Mouse (Mus musculus): Measurements from ENCODE around the gene Slc7a15. TPM values are rescaled to one million over a fixed set of nuclear protein-coding genes. Genes with fewer than 3 reads are reported as not detected.

Slc7a15 gene
- total and polyA plus RNA-seq, 2 experiments from 2014 or later: 0.09 TPM; not detected in 1

DNA sequence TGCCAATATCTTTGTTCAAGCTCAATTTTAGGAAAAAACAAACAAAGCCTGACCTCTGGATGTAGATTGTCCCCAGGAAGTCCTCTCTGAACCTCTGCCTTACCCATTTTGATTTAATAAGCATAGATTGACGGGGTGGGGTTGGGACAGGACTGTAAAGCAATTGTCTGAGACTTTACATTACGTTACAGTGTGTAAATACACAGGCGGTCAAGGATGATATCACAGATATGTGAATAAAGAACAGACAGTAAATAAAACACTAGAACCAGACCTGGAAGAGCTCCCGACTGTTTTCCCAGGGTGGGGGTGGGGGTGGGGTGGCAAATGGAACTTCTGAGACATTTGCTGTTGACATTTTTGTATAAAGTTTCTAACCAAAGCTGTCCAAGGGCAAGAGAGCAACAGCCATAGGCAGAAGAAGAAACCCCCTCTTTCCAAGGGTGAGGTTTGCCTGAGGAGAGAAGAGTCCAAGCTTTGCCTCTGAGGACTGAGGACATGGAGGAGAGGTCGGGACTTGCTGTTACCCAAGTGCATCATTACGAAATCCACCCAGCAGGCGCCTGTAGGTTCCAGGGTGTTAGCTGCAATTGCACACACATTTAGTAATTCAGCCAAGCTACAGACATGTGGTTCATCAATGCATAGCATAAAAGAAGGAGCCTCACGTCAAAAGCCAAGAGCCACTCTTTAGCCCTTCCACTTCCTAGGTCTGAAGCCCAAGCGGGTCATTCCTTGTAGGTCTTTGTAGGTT, 91.7 kb downstream of the Slc7a15 start:
- Histone ChIP-seq H3K36me3 (ENCODE audit: insufficient read depth, low read length) (no peaks in the 10 kb centered on the region), H3K9ac (replicated peaks; ENCODE audit: low read length) (no peak overlapping the region), H3K4me3 (ENCODE audit: low read length) (no peak overlapping the region), H3K27ac (no peak overlapping the region), H3K4me2 (ENCODE audit: low read depth, low read length) (no peak overlapping the region), H3K9me3 (ENCODE audit: low read length) (no peaks in the 10 kb centered on the region), H3K27me3 (ENCODE audit: insufficient read depth, low read length) (no peaks in the 10 kb centered on the region), H3K4me1 (ENCODE audit: insufficient read depth, low read length) (no peaks in the 10 kb centered on the region)
- WGBS: 73% methylated on average over 9 of the region's 9 CpGs
- no peak for DNase-seq (ENCODE audit: low spot score)
- TF ChIP-seq CTCF (IDR thresholded peaks at IDR 0.05; ENCODE audit: low read depth): no peak
- no peak for ATAC-seq

DNA sequence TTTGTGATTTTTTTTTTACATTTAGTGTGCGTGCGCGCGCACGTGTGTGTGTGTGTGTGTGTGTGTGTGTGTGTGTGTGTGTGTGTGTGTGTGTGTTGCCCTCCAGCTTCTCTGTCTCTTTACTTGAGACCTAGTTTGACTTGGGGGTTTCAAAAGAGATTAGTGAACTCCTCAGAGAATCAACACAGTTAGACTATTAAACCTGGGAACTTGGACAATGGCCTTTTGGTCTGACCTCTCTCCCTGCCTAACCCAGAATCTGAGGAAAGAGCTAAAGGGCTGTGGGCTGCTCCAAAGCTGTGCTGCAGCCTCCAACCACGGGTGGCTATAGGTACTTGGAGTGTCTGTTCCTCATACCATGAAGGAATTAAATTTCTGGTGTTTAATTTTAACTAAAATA, 94.7 kb downstream of the Slc7a15 start:
- Histone ChIP-seq H3K27ac (no peak overlapping the region), H3K4me2 (ENCODE audit: low read depth, low read length) (no peak overlapping the region), H3K4me3 (ENCODE audit: low read length) (no peak overlapping the region), H3K27me3 (ENCODE audit: insufficient read depth, low read length) (no peaks in the 10 kb centered on the region), H3K4me1 (ENCODE audit: insufficient read depth, low read length) (0 out of 2 replicates have a peak, but pooled peaks cover 5% of the 10 kb centered on the region), H3K36me3 (ENCODE audit: insufficient read depth, low read length) (no peaks in the 10 kb centered on the region), H3K9me3 (ENCODE audit: low read length) (no peaks in the 10 kb centered on the region), H3K9ac (replicated peaks; ENCODE audit: low read length) (no peak overlapping the region)
- ATAC-seq (no peak), DNase-seq (ENCODE audit: low spot score) (no peak)
- no peak for TF ChIP-seq CTCF (IDR thresholded peaks at IDR 0.05; ENCODE audit: low read depth)
- WGBS: 84% methylated on average over 6 of the region's 6 CpGs

DNA sequence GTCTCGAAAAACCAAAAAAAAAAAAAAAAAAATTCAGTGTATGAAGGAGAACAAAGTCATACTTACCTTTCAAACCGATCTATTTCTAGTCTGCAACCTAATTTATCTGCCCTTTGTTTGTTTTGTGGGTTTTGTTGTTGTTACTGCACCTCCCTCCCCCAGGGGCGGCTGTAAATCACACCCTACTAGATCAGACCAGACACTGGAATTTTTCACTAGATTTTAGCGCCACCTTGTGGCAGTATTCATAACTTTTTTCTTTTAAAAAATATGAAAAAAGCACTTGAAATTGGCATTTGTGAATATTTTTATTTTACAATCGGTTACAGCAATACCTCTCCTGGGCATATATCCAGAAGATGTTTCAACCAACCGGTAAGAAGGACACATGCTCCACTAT, 96.3 kb downstream of the Slc7a15 start:
- ATAC-seq (no peak), DNase-seq (ENCODE audit: low spot score) (peak; percentile 88)
- H3K9ac ChIP-seq (replicated peaks; ENCODE audit: low read length): no peak overlapping the region
- no peak overlapping the region for H3K4me2 ChIP-seq (ENCODE audit: low read depth, low read length)
- no peak overlapping the region for H3K27ac ChIP-seq
- 19% methylated on average over 6 of the region's 6 CpGs for WGBS
- 0 out of 2 replicates have a peak, but pooled peaks cover 5% of the 10 kb centered on the region for H3K4me1 ChIP-seq (ENCODE audit: insufficient read depth, low read length)
- no peaks in the 10 kb centered on the region for H3K9me3 ChIP-seq (ENCODE audit: low read length)
- H3K36me3 ChIP-seq (ENCODE audit: insufficient read depth, low read length): no peaks in the 10 kb centered on the region
- no peak overlapping the region for H3K4me3 ChIP-seq (ENCODE audit: low read length)
- no peaks in the 10 kb centered on the region for H3K27me3 ChIP-seq (ENCODE audit: insufficient read depth, low read length)
- TF ChIP-seq CTCF (IDR thresholded peaks at IDR 0.05; ENCODE audit: low read depth): peak; percentile 63

DNA sequence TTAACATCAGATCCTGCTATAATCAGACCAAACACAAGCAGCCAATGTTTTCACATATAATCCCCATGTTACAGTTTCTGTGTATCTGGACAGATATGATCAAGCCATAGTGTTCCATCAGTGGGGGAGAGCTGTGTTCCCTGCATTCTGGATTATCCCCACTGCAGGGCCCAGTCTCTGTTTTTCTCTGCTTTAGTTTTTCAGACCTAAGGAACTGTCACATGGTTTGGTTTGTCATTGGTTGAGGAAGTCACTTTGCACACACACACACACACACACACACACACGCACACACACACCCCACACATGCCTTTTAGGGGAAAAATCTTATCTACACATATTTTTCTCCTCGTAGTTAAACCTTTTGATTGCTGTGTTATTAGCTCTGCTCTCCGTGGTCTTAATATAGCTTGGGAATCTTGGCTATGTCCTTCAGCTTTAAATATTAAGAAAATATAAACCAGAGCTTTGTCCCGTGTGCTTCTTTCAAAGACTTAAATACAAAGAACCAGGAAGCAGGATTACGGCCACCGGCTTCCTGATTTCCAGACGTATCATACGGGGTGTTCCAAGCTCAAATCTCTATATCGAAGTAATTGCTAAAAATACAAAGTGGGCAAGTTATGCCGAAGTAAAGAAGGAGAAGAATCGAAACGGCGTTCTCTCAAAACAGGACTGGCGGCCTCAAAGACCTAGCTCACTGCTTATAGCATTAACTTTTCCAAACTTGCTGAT, 97.1 kb downstream of the Slc7a15 start:
- DNase-seq (ENCODE audit: low spot score) (no peak), ATAC-seq (no peak)
- Histone ChIP-seq H3K27ac (no peak overlapping the region), H3K4me3 (ENCODE audit: low read length) (no peak overlapping the region), H3K9ac (replicated peaks; ENCODE audit: low read length) (no peak overlapping the region), H3K36me3 (ENCODE audit: insufficient read depth, low read length) (no peaks in the 10 kb centered on the region), H3K4me2 (ENCODE audit: low read depth, low read length) (no peak overlapping the region), H3K27me3 (ENCODE audit: insufficient read depth, low read length) (no peaks in the 10 kb centered on the region), H3K4me1 (ENCODE audit: insufficient read depth, low read length) (0 out of 2 replicates have a peak, but pooled peaks cover 9% of the 10 kb centered on the region), H3K9me3 (ENCODE audit: low read length) (no peaks in the 10 kb centered on the region)
- no peak for TF ChIP-seq CTCF (IDR thresholded peaks at IDR 0.05; ENCODE audit: low read depth)
- WGBS: 86% methylated on average over 14 of the region's 14 CpGs

DNA sequence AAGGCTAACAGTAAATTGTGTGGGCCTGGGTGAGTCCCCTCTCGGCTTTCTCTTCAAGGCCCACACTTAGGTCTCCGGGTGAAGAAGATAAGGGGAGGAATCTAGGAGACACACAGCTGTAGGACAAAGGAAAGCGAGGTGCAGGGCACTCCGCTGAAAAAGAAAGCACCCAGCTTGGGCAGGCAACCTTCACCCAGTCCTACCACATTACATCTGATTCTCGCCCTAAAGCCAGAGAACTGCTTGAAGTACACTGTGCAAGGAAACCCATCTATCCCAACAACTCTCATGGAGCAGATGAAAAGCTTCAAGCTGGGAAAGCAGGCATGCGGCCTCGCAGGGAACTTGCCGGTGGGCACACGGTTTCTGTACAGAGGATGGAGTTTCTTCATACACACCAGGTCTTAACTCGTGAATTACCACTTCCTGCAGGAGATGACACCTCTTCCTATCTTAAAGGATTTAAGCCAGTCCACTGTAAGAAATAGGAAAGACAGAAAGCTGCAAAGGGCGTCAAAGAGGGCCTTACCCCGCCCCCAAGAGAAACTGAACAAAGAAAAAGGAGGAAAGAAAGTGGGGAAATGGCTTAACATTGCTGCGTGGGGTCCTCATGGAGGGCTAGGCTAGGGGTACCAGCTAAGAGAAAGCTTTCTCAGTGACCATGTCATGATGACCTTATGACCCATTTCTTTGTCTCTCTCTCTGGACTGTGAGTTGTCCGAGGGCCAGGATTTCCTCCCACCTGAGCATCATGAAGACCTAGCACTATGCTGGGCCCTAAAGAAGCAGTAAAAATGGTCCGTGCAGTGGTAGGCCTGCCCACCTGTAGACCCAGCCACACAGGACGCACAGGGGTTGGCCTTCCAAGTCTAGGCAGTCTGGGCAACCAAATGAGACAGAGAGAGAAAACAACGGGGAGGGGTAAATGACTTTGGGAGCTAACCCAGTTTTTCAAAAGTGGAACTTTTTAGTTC, 98.0 kb downstream of the Slc7a15 start:
- H3K4me3 ChIP-seq (ENCODE audit: low read length): peak overlapping the region; percentile 98
- no peak for TF ChIP-seq CTCF (IDR thresholded peaks at IDR 0.05; ENCODE audit: low read depth)
- H3K36me3 ChIP-seq (ENCODE audit: insufficient read depth, low read length): no peaks in the 10 kb centered on the region
- H3K4me1 ChIP-seq (ENCODE audit: insufficient read depth, low read length): peaks cover 16% of the 10 kb centered on the region; the same call in 1 of the 2 replicates
- DNase-seq (ENCODE audit: low spot score) (no peak), ATAC-seq (no peak)
- peak overlapping the region; percentile 61 for H3K9ac ChIP-seq (replicated peaks; ENCODE audit: low read length)
- H3K4me2 ChIP-seq (ENCODE audit: low read depth, low read length): peak overlapping the region; percentile 70
- H3K27me3 ChIP-seq (ENCODE audit: insufficient read depth, low read length): no peaks in the 10 kb centered on the region
- no peaks in the 10 kb centered on the region for H3K9me3 ChIP-seq (ENCODE audit: low read length)
- 45% methylated on average over 17 of the region's 17 CpGs for WGBS
- H3K27ac ChIP-seq: peak overlapping the region; percentile 100

Measured in hindbrain, postnatal 0 days (tissue).